ENCODE assay signal across 8 mouse cellular contexts in the genomic region with DNA sequence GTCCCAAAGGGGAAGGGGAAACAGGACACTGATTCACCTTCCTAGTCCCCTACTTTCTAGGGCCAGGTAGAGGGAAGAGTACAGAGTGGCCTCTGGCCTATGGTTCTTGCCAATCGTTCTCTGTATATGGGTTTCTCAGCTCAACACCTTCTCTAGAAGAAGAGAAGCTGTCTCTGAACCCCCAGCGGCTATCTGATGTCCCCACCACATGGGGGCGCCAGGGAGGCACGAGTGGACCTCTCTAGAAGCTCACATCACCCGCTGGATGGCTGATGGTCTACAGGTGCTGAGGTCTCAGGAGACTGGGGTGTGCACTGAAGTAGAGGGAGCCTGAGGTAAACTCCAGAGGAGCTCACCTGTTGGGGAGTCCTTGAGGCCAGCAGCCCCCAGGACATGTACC. TPM values are rescaled to one million over a fixed set of nuclear protein-coding genes. Genes with fewer than 3 reads are reported as not detected.
DNase-seq lines count a peak whose midpoint lies in the region; ATAC-seq and TF ChIP-seq lines count a peak whose summit lies in the region.

No protein-coding gene starts in this region.

- no peak for ATAC-seq in G1E (ENCODE audit: extremely low read depth, insufficient number of reproducible peaks, low FRiP score, poor library complexity, severe bottlenecking)
- peak; percentile 73 for ATAC-seq in common myeloid progenitor, adult 5-6 weeks (replicated peaks; ENCODE audit: low read depth, poor library complexity, severe bottlenecking)
- no peak for ATAC-seq in hindbrain, embryonic 16.5 days

- DNase-seq in kidney, adult 9 months, result peak; percentile 59
- DNase-seq in kidney, adult 11 months, result no peak
- DNase-seq in G1E (ENCODE audit: low spot score), result peak; percentile 27
- DNase-seq in lung, postnatal 36 days, result peak; percentile 58
- no peak for DNase-seq in cerebellum, adult 11-12 months
- DNase-seq in gastrocnemius, adult 18-20 months (ENCODE audit: low spot score), result no peak

- H3K9me3 ChIP-seq in G1E (replicated peaks), result no peaks in the 10 kb centered on the region
- H3K9me3 ChIP-seq in hindbrain, embryonic 16.5 days (ENCODE audit: control insufficient read depth, low read length), result no peaks in the 10 kb centered on the region

- WGBS in hindbrain, embryonic 16.5 days, result 50% methylated on average over 5 of the region's 5 CpGs

- H3K36me3 ChIP-seq in G1E (replicated peaks), result no peaks in the 10 kb centered on the region
- peaks cover 11% of the 10 kb centered on the region for H3K36me3 ChIP-seq in hindbrain, embryonic 16.5 days (ENCODE audit: control insufficient read depth, insufficient read depth, low read length)

- no peak for TF ChIP-seq CTCF in G1E (IDR thresholded peaks at IDR 0.05; ENCODE audit: low read depth, low read length)

- H3K4me2 ChIP-seq in hindbrain, embryonic 16.5 days (ENCODE audit: low read length), result no peak overlapping the region

- H3K9ac ChIP-seq in hindbrain, embryonic 16.5 days (ENCODE audit: low read depth, low read length), result no peak overlapping the region

- H3K4me1 ChIP-seq in G1E (ENCODE audit: insufficient read depth, low read depth, low read length), result peaks cover 3% of the 10 kb centered on the region
- H3K4me1 ChIP-seq in hindbrain, embryonic 16.5 days (ENCODE audit: control insufficient read depth, insufficient read depth, low read depth, low read length), result peaks cover 1% of the 10 kb centered on the region

- peaks cover 20% of the 10 kb centered on the region for H3K27me3 ChIP-seq in G1E (ENCODE audit: insufficient read depth, low read length)
- H3K27me3 ChIP-seq in hindbrain, embryonic 16.5 days (replicated peaks; ENCODE audit: control insufficient read depth, insufficient read depth, low read length), result no peaks in the 10 kb centered on the region

- no peak overlapping the region for H3K27ac ChIP-seq in hindbrain, embryonic 16.5 days (ENCODE audit: low read depth, low read length)

- no peak overlapping the region for H3K4me3 ChIP-seq in G1E (ENCODE audit: low read depth, low read length)
- no peak overlapping the region for H3K4me3 ChIP-seq in hindbrain, embryonic 16.5 days (ENCODE audit: low read length)

RNA-seq across cellular contexts. Expression of a gene that starts 6.1 kb away (rescaled TPM):
- total RNA-seq in G1E (2014; fragmentation: Nextera tagmentation) (not detected in 2 replicates), G1E (2017) (0.05 and 0.12 TPM in 2 replicates)
- polyA plus RNA-seq in G1E (2012), result 0.01 TPM in 1 of 2 replicates, not detected in the other
- total RNA-seq in common myeloid progenitor, adult 5-6 weeks (2017), result 7.4 and 7.5 TPM in 2 replicates
- polyA plus RNA-seq in hindbrain, embryonic 16.5 days (2015; fragmentation: Nextera tagmentation; extraction: Ambion mirVana), result 13.9 and 22.8 TPM in 2 replicates
- total RNA-seq in gastrocnemius, adult 18-20 months (2021), result 1 to 10 TPM; 1.2 to 2.3 TPM

RNA-seq across cellular contexts. Expression of a gene that starts 19.8 kb away (rescaled TPM):
- total RNA-seq in G1E (2014; fragmentation: Nextera tagmentation) (not detected in 2 replicates), G1E (2017) (0.22 TPM in 1 of 2 replicates, not detected in the other)
- not detected in 2 replicates for polyA plus RNA-seq in G1E (2012)
- total RNA-seq in common myeloid progenitor, adult 5-6 weeks (2017), result 0.23 TPM in 1 of 2 replicates, not detected in the other
- polyA plus RNA-seq in hindbrain, embryonic 16.5 days (2015; fragmentation: Nextera tagmentation; extraction: Ambion mirVana), result 0.34 and 0.37 TPM in 2 replicates
- under 1 TPM in 1 of 2 experiments, not detected in 1; 0.09 TPM for total RNA-seq in gastrocnemius, adult 18-20 months (2021)

RNA-seq across cellular contexts. Expression of a gene that starts 52.6 kb away (rescaled TPM):
- total RNA-seq in G1E (2014; fragmentation: Nextera tagmentation), result 6.5 TPM in 1 of 2 replicates, not detected in the other
- total RNA-seq in G1E (2017), result 0.23 and 1.0 TPM in 2 replicates
- 0.02 and 0.03 TPM in 2 replicates for polyA plus RNA-seq in G1E (2012)
- 10.6 and 15.1 TPM in 2 replicates for total RNA-seq in common myeloid progenitor, adult 5-6 weeks (2017)
- polyA plus RNA-seq in hindbrain, embryonic 16.5 days (2015; fragmentation: Nextera tagmentation; extraction: Ambion mirVana), result 27.3 and 31.4 TPM in 2 replicates
- 1 to 10 TPM in 1 of 2 experiments, under 1 TPM in 1; 0.98 to 1.6 TPM for total RNA-seq in gastrocnemius, adult 18-20 months (2021)

Comparison
In these comparisons a context has a peak if more than half of its experiments do, and no peak if none do; other contexts are left out.
1. DNase-seq: peak in kidney, adult 9 months (single experiment), G1E (single experiment) and lung, postnatal 36 days (single experiment); none in kidney, adult 11 months (single experiment), cerebellum, adult 11-12 months (single experiment) and gastrocnemius, adult 18-20 months (single experiment).